Comparison of ENCODE assay signal across 26 mouse cellular contexts in the genomic region with DNA sequence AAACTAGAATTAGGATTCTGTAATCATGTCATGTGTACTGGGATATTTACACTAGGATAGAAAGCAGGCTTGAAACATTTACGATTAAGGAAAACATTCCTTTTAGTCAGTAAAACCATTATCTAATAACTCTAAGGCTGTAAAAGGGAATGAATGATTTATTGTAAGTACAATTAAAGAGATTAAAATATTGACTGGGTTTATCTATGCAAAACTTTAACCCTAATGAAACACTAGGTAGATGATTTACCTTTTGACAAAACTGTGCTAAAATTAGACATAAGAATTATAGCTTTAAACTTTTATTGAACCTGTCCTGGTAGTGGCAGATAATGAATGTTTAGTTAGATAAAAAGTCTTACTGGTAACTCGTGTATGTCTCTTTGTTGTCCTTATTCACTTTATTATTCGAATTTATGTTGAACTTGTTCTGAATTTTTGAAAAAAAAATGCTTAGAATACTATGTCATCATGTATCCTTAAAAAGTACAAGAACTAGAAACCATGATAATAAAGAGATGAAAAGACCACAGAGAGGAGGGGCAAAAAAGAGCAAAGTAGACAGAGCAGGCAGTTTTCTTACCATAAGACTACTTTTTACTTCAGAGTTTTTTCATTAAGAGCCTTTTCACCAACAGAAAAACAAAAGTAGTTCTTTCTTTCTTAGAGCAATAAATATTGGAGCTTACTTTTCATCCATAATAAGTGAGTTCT.
"Had no signal": no experiment of that assay in that cellular context is flagged by ENCODE, and none has a peak within 500 bp of the region (broad histone marks: within the 10 kb centered on the region; RNA-seq: fewer than 3 reads in every experiment).

No protein-coding gene starts in this region.

- H3K9me3 ChIP-seq: forebrain, embryonic 15.5 days; heart, embryonic 10.5 days; heart, embryonic 12.5 days; hindbrain, embryonic 10.5 days; hindbrain, embryonic 12.5 days; limb, embryonic 10.5 days; limb, embryonic 12.5 days; liver, embryonic 13.5 days; liver, embryonic 15.5 days had no signal

- H3K36me3 ChIP-seq: forebrain, embryonic 15.5 days; heart, embryonic 10.5 days; heart, embryonic 12.5 days; hindbrain, embryonic 10.5 days; hindbrain, embryonic 12.5 days; limb, embryonic 10.5 days; limb, embryonic 12.5 days; liver, embryonic 13.5 days; liver, embryonic 15.5 days had no signal

- DNase-seq: forebrain, postnatal 0 days; gastrocnemius, postnatal 25 days; heart, adult 18-20 months; heart, postnatal 10 days; heart, postnatal 4 days; kidney, adult 18-20 months; kidney, adult 8-10 months; kidney, postnatal 10 days; kidney, postnatal 4 days; layer of hippocampus, postnatal 36 days; liver; liver, embryonic 13.5 days; liver, postnatal 0 days had no signal

- H3K4me2 ChIP-seq: forebrain, embryonic 15.5 days; heart, embryonic 12.5 days; hindbrain, embryonic 12.5 days; hindbrain, embryonic 14.5 days; limb, embryonic 12.5 days; liver, embryonic 11.5 days; liver, embryonic 13.5 days; liver, embryonic 15.5 days had no signal

- H3K4me3 ChIP-seq: forebrain, embryonic 15.5 days; heart, embryonic 10.5 days; heart, embryonic 12.5 days; hindbrain, embryonic 10.5 days; hindbrain, embryonic 12.5 days; layer of hippocampus, adult 2 months; limb, embryonic 10.5 days; limb, embryonic 12.5 days; liver, embryonic 13.5 days; liver, embryonic 15.5 days had no signal

- H3K4me1 ChIP-seq: forebrain, embryonic 15.5 days; heart, embryonic 10.5 days; heart, embryonic 12.5 days; hindbrain, embryonic 10.5 days; hindbrain, embryonic 12.5 days; limb, embryonic 10.5 days; limb, embryonic 12.5 days; liver, embryonic 13.5 days; liver, embryonic 15.5 days had no signal

- H3K9ac ChIP-seq: forebrain, embryonic 15.5 days; forebrain, postnatal 0 days; heart, embryonic 12.5 days; hindbrain, embryonic 12.5 days; hindbrain, embryonic 14.5 days; limb, embryonic 12.5 days; liver, embryonic 13.5 days; liver, embryonic 15.5 days; liver, postnatal 0 days had no signal

- H3K27ac ChIP-seq: forebrain, embryonic 15.5 days; heart, embryonic 10.5 days; hindbrain, embryonic 10.5 days; hindbrain, embryonic 12.5 days; hindbrain, embryonic 14.5 days; layer of hippocampus, adult 2 months; limb, embryonic 10.5 days; limb, embryonic 12.5 days; liver, embryonic 13.5 days; liver, embryonic 15.5 days had no signal

- ATAC-seq: forebrain, embryonic 15.5 days; forebrain, postnatal 0 days; hindbrain, embryonic 16.5 days; inflammation-experienced regulatory T-cells, adult 6 months; liver, postnatal 0 days had no signal

- H3K27me3 ChIP-seq: forebrain, embryonic 15.5 days; heart, embryonic 12.5 days; hindbrain, embryonic 12.5 days; limb, embryonic 12.5 days; liver, embryonic 13.5 days; liver, embryonic 15.5 days had no signal
